Mouse (Mus musculus) embryonic facial prominence, embryonic 12.5 days (tissue): ENCODE results near the gene Tshz2. TPM values are rescaled to one million over a fixed set of nuclear protein-coding genes. Genes with fewer than 3 reads are reported as not detected.

Source experiments
- ATAC-seq: fragments of 200-750 bp; cut with Nextera tagmentation; 2 replicates; pipeline ENCODE4 v1.8.0; 2017; ENCODE audit not compliant: insufficient number of reproducible peaks, insufficient read depth, low FRiP score, low TSS enrichment
- H3K27ac ChIP-seq: fragments of 300-500 bp; sonication (generic); 2 replicates; pipeline ENCODE4 v1.5.1; 2016; ENCODE audit warnings: mild to moderate bottlenecking
- H3K27me3 ChIP-seq: fragments of 300-500 bp; sonication (generic); 2 replicates; pipeline ENCODE4 v1.6.1; 2016; ENCODE audit warnings: mild to moderate bottlenecking, moderate library complexity
- H3K36me3 ChIP-seq: fragments of 300-500 bp; sonication (generic); 2 replicates; pipeline ENCODE4 v1.6.1; 2016; ENCODE audit warnings: mild to moderate bottlenecking
- H3K4me1 ChIP-seq: fragments of 300-500 bp; sonication (generic); 2 replicates; pipeline ENCODE4 v1.6.1; 2016
- H3K4me2 ChIP-seq: fragments of 300-500 bp; sonication (generic); replicated peaks from 2 replicates; pipeline ENCODE4 v1.6.1; 2016; ENCODE audit warnings: mild to moderate bottlenecking, moderate library complexity
- H3K4me3 ChIP-seq: fragments of 300-500 bp; sonication (generic); 2 replicates; pipeline ENCODE4 v1.5.1; 2016; ENCODE audit warnings: mild to moderate bottlenecking
- H3K9ac ChIP-seq: fragments of 300-500 bp; sonication (generic); 2 replicates; pipeline ENCODE4 v1.6.1; 2016; ENCODE audit warnings: mild to moderate bottlenecking, moderate library complexity
- H3K9me3 ChIP-seq: fragments of 300-500 bp; sonication (generic); 2 replicates; pipeline ENCODE4 v1.6.1; 2016; ENCODE audit warnings: mild to moderate bottlenecking, moderate library complexity
- WGBS: fragments of 180-500 bp; shearing (Covaris S2); methylation state at CpG from one replicate; pipeline ENCODE4 v1.1.7; 2016; 5-methylcytosine and 5-hydroxymethylcytosine counted together
- polyA plus RNA-seq: library from polyadenylated mRNA; unstranded; fragments of >200 nt; fragmentation: Nextera tagmentation; extraction: Ambion mirVana; gene quantifications from 2 replicates; pipeline ENCODE4 v1.2.1, GENCODE M21; 2016

The Tshz2 gene
- polyA plus RNA-seq, 1 experiment from 2014 or later: 9.1 TPM

- no peaks in the 10 kb centered on the region for H3K9me3 ChIP-seq
- no peak overlapping the region for H3K27ac ChIP-seq
- no peaks in the 10 kb centered on the region for H3K27me3 ChIP-seq
- no peak overlapping the region for H3K9ac ChIP-seq
- H3K4me3 ChIP-seq: no peak overlapping the region
- H3K4me1 ChIP-seq: peaks cover 15% of the 10 kb centered on the region
- no peak overlapping the region for H3K4me2 ChIP-seq
- 60% methylated on average over 15 of the region's 15 CpGs for WGBS
- no peaks in the 10 kb centered on the region for H3K36me3 ChIP-seq
- ATAC-seq: no peak
These were observed 193.5 kb downstream of the Tshz2 start for GRCm38 (mm10) chr2:169826316-169826715.

GRCm38 (mm10) chr2:169826833-169827232 lies 194.0 kb downstream of the Tshz2 start:
- Histone ChIP-seq H3K27me3 (no peaks in the 10 kb centered on the region), H3K9me3 (no peaks in the 10 kb centered on the region), H3K27ac (no peak overlapping the region), H3K9ac (no peak overlapping the region), H3K4me2 (no peak overlapping the region), H3K4me1 (peaks cover 15% of the 10 kb centered on the region), H3K36me3 (no peaks in the 10 kb centered on the region), H3K4me3 (no peak overlapping the region)
- ATAC-seq: no peak
- 65% methylated on average over 8 of the region's 8 CpGs for WGBS

GRCm38 (mm10) chr2:169832184-169832583 lies 199.4 kb downstream of the Tshz2 start:
- WGBS: 88% methylated on average over 12 of the region's 12 CpGs
- no peaks in the 10 kb centered on the region for H3K36me3 ChIP-seq
- H3K9me3 ChIP-seq: no peaks in the 10 kb centered on the region
- peaks cover 9% of the 10 kb centered on the region; the same call in 1 of the 2 replicates for H3K4me1 ChIP-seq
- H3K4me3 ChIP-seq: no peak overlapping the region
- H3K9ac ChIP-seq: no peak overlapping the region
- no peak overlapping the region for H3K27ac ChIP-seq
- H3K4me2 ChIP-seq: no peak overlapping the region
- ATAC-seq: no peak
- no peaks in the 10 kb centered on the region for H3K27me3 ChIP-seq

- H3K4me2 ChIP-seq: no peak overlapping the region
- H3K27me3 ChIP-seq: no peaks in the 10 kb centered on the region
- no peaks in the 10 kb centered on the region for H3K36me3 ChIP-seq
- ATAC-seq: no peak
- peaks cover 8% of the 10 kb centered on the region; the same call in 1 of the 2 replicates for H3K4me1 ChIP-seq
- no peaks in the 10 kb centered on the region for H3K9me3 ChIP-seq
- no peak overlapping the region for H3K9ac ChIP-seq
- H3K4me3 ChIP-seq: no peak overlapping the region
- WGBS: 86% methylated on average over 9 of the region's 9 CpGs
- H3K27ac ChIP-seq: no peak overlapping the region
These were observed 200.8 kb downstream of the Tshz2 start for GRCm38 (mm10) chr2:169833638-169834037.

- 0 out of 2 replicates have a peak, but pooled peaks have one; percentile 35 for ATAC-seq
- H3K4me2 ChIP-seq: peak overlapping the region; percentile 7; the same call in 1 of the 2 replicates
- H3K36me3 ChIP-seq: no peaks in the 10 kb centered on the region
- no peak overlapping the region for H3K4me3 ChIP-seq
- peaks cover 8% of the 10 kb centered on the region; the same call in 1 of the 2 replicates for H3K4me1 ChIP-seq
- H3K27ac ChIP-seq: no peak overlapping the region
- 28% methylated on average over 7 of the region's 7 CpGs for WGBS
- no peaks in the 10 kb centered on the region for H3K9me3 ChIP-seq
- no peaks in the 10 kb centered on the region for H3K27me3 ChIP-seq
- no peak overlapping the region for H3K9ac ChIP-seq
These were observed 201.8 kb downstream of the Tshz2 start for GRCm38 (mm10) chr2:169834602-169835001.

GRCm38 (mm10) chr2:169837031-169837605 lies 204.3 kb downstream of the Tshz2 start:
- Histone ChIP-seq H3K4me3 (no peak overlapping the region), H3K27me3 (no peaks in the 10 kb centered on the region), H3K36me3 (no peaks in the 10 kb centered on the region), H3K27ac (no peak overlapping the region), H3K4me2 (no peak overlapping the region), H3K9ac (no peak overlapping the region), H3K9me3 (no peaks in the 10 kb centered on the region), H3K4me1 (peaks cover 8% of the 10 kb centered on the region; the same call in 1 of the 2 replicates)
- WGBS: 85% methylated on average over 7 of the region's 7 CpGs
- ATAC-seq: no peak

- H3K4me3 ChIP-seq: no peak overlapping the region
- peaks cover 14% of the 10 kb centered on the region for H3K4me1 ChIP-seq
- no peak overlapping the region for H3K27ac ChIP-seq
- H3K4me2 ChIP-seq: no peak overlapping the region
- no peaks in the 10 kb centered on the region for H3K27me3 ChIP-seq
- WGBS: 92% methylated on average over 13 of the region's 13 CpGs
- no peak for ATAC-seq
- no peaks in the 10 kb centered on the region for H3K9me3 ChIP-seq
- no peak overlapping the region for H3K9ac ChIP-seq
- H3K36me3 ChIP-seq: no peaks in the 10 kb centered on the region
These were observed 205.7 kb downstream of the Tshz2 start for GRCm38 (mm10) chr2:169838521-169838920.

GRCm38 (mm10) chr2:169841442-169841841 lies 208.6 kb downstream of the Tshz2 start:
- no peak for ATAC-seq
- Histone ChIP-seq H3K4me3 (no peak overlapping the region), H3K4me2 (no peak overlapping the region), H3K9me3 (no peaks in the 10 kb centered on the region), H3K36me3 (no peaks in the 10 kb centered on the region), H3K9ac (no peak overlapping the region), H3K27ac (no peak overlapping the region), H3K27me3 (no peaks in the 10 kb centered on the region), H3K4me1 (peaks cover 8% of the 10 kb centered on the region; the same call in 1 of the 2 replicates)
- WGBS: 71% methylated on average over 10 of the region's 10 CpGs

- Histone ChIP-seq H3K27me3 (no peaks in the 10 kb centered on the region), H3K9ac (no peak overlapping the region), H3K4me1 (peaks cover 8% of the 10 kb centered on the region; the same call in 1 of the 2 replicates), H3K4me3 (no peak overlapping the region), H3K9me3 (no peaks in the 10 kb centered on the region), H3K27ac (no peak overlapping the region), H3K36me3 (no peaks in the 10 kb centered on the region), H3K4me2 (no peak overlapping the region)
- 76% methylated on average over 6 of the region's 6 CpGs for WGBS
- no peak for ATAC-seq
These were observed 209.7 kb downstream of the Tshz2 start for GRCm38 (mm10) chr2:169842494-169842893.

- Histone ChIP-seq H3K27me3 (no peaks in the 10 kb centered on the region), H3K9ac (no peak overlapping the region), H3K36me3 (no peaks in the 10 kb centered on the region), H3K4me2 (no peak overlapping the region), H3K9me3 (no peaks in the 10 kb centered on the region), H3K4me3 (no peak overlapping the region), H3K27ac (no peak overlapping the region), H3K4me1 (peaks cover 8% of the 10 kb centered on the region; the same call in 1 of the 2 replicates)
- ATAC-seq: no peak
- 32% methylated on average over 6 of the region's 6 CpGs for WGBS
These were observed 210.7 kb downstream of the Tshz2 start for GRCm38 (mm10) chr2:169843553-169843952.

- ATAC-seq: 0 out of 2 replicates have a peak, but pooled peaks have one; percentile 12
- WGBS: 38% methylated on average over 7 of the region's 7 CpGs
These were observed 216.3 kb downstream of the Tshz2 start for GRCm38 (mm10) chr2:169849077-169849476.

GRCm38 (mm10) chr2:169849541-169849940 lies 216.7 kb downstream of the Tshz2 start:
- 72% methylated on average over 3 of the region's 3 CpGs for WGBS
- no peak for ATAC-seq

More at GRCm38 (mm10) chr2:169849077-169849476, 216.3 kb downstream of the Tshz2 start:
- Histone ChIP-seq H3K36me3 (no peaks in the 10 kb centered on the region), H3K27me3 (no peaks in the 10 kb centered on the region), H3K4me1 (no peaks in the 10 kb centered on the region), H3K4me3 (no peak overlapping the region), H3K27ac (no peak overlapping the region), H3K9ac (no peak overlapping the region), H3K9me3 (no peaks in the 10 kb centered on the region), H3K4me2 (no peak overlapping the region)

More at GRCm38 (mm10) chr2:169849541-169849940, 216.7 kb downstream of the Tshz2 start:
- Histone ChIP-seq H3K4me2 (no peak overlapping the region), H3K27ac (no peak overlapping the region), H3K27me3 (no peaks in the 10 kb centered on the region), H3K36me3 (no peaks in the 10 kb centered on the region), H3K9me3 (no peaks in the 10 kb centered on the region), H3K9ac (no peak overlapping the region), H3K4me3 (no peak overlapping the region), H3K4me1 (no peaks in the 10 kb centered on the region)
